Mouse (Mus musculus) neutrophil, adult 83 days (primary cell): ENCODE data around the gene Gmip. TPM values are rescaled to one million over a fixed set of nuclear protein-coding genes. Genes with fewer than 3 reads are reported as not detected.

Experiments used
- total RNA-seq, 2 experiments: library from RNA; stranded (reverse); gene quantifications; one replicate each; pipeline ENCODE4 v1.2.4; 2023

Gmip gene
- total RNA-seq = 100 to 1,000 TPM; 362 to 363 TPM

GRCm38 (mm10) chr8:69808094-69808863, at the start of gene Gmip:
Gene Gmip (plus strand): TSS chr8:69808679.

GRCm38 (mm10) chr8:69774503-69775148, 33.9 kb upstream of the Gmip start, which contains the start of gene Gm20422:
Gene Gm20422 (minus strand): TSS chr8:69774886.

GRCm38 (mm10) chr8:69790773-69791367, 17.6 kb upstream of the Gmip start, which contains the start of the genes Atp13a1 and Zfp866:
Gene Atp13a1 (plus strand): TSS chr8:69791163.
Gene Zfp866 (minus strand): TSS chr8:69791178.

GRCm38 (mm10) chr8:69822386-69823191, 14.1 kb downstream of the Gmip start, which contains the start of gene Lpar2:
Gene Lpar2 (plus strand): TSS chr8:69822429.

GRCm38 (mm10) chr8:69832298-69832853, 23.9 kb downstream of the Gmip start, which contains the start of gene Pbx4:
Gene Pbx4 (plus strand): TSS chr8:69832491.

Other genes with a start within 250 kb of the Gmip start
- gene Zfp868, start 183.1 kb upstream of the Gmip start, total RNA-seq = 10 to 100 TPM; 16.6 to 19.5 TPM
- under 1 TPM; 0.11 to 0.38 TPM for gene Zfp964, start 154.2 kb upstream of the Gmip start, total RNA-seq
- gene Zfp869, start 98.0 kb upstream of the Gmip start, total RNA-seq = 10 to 100 TPM; 15.5 to 16.4 TPM
- gene Zfp963, start 58.7 kb upstream of the Gmip start, total RNA-seq = 1 to 10 TPM; 2.7 to 3.5 TPM
- gene Gm20422, start 33.8 kb upstream of the Gmip start, total RNA-seq = 1 to 10 TPM in 1 of 2 experiments, not detected in 1; 2.1 TPM
- gene Atp13a1, start 17.5 kb upstream of the Gmip start, total RNA-seq = 10 to 100 TPM; 27.9 to 31.3 TPM
- gene Zfp866, start 17.5 kb upstream of the Gmip start, total RNA-seq = 10 to 100 TPM; 12.8 to 14.1 TPM
- 1 to 10 TPM; 3.5 TPM for gene Lpar2, start 13.8 kb downstream of the Gmip start, total RNA-seq
- 1 to 10 TPM; 1.5 to 2.0 TPM for gene Pbx4, start 23.8 kb downstream of the Gmip start, total RNA-seq
- gene Cilp2, start 79.0 kb downstream of the Gmip start, total RNA-seq = under 1 TPM in 1 of 2 experiments, not detected in 1; 0.07 TPM
- gene Tssk6, start 93.5 kb downstream of the Gmip start, total RNA-seq = 1 to 10 TPM; 1.4 to 2.1 TPM
- 10 to 100 TPM; 63.2 to 66.0 TPM for gene Ndufa13, start 93.9 kb downstream of the Gmip start, total RNA-seq
- gene Yjefn3, start 94.0 kb downstream of the Gmip start, total RNA-seq = 1 to 10 TPM; 2.5 to 2.9 TPM
- 10 to 100 TPM; 67.2 to 72.4 TPM for gene Gatad2a, start 187.7 kb downstream of the Gmip start, total RNA-seq
- 10 to 100 TPM; 72.8 to 73.8 TPM for gene Mau2, start 234.1 kb downstream of the Gmip start, total RNA-seq
- gene Sugp1, start 234.1 kb downstream of the Gmip start, total RNA-seq = 10 to 100 TPM; 26.9 to 30.8 TPM